13 mouse cellular contexts compared by ENCODE assay signal in the genomic region with DNA sequence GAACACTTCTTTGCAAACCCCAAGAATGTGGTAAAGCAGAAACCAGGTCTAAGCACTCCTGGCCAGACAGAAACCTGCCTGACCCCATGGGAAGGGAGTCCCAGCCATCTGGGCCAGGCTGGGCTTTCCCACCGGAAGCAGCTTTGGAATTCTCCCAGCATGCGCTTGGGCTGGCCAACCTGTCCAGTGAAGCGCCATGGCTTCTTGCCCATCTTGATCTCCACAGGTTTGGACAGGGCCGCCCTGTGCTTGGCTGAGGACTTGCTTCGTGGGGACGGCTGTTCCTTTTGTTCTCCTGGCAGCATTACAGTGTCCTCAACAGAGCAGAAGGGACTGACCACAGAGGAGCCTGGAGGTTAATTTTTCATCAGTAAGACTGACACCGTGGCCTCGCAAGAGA. TPM values are rescaled to one million over a fixed set of nuclear protein-coding genes. Genes with fewer than 3 reads are reported as not detected.
DNase-seq lines count a peak whose midpoint lies in the region; ATAC-seq lines count a peak whose summit lies in the region.
"Had no signal": no experiment of that assay in that cellular context is flagged by ENCODE, and none has a peak within 500 bp of the region (broad histone marks: within the 10 kb centered on the region; RNA-seq: fewer than 3 reads in every experiment).

No protein-coding gene starts in this region.

- H3K9ac ChIP-seq in forebrain, embryonic 14.5 days (ENCODE audit: low read length) = no peak overlapping the region

- no peaks in the 10 kb centered on the region for H3K36me3 ChIP-seq in forebrain, embryonic 14.5 days (ENCODE audit: control insufficient read depth, insufficient read depth, low read length)
- H3K36me3 ChIP-seq: midbrain, embryonic 10.5 days had no signal

- 72% methylated on average over 8 of the region's 8 CpGs for WGBS in forebrain, embryonic 14.5 days

- H3K9me3 ChIP-seq in forebrain, embryonic 14.5 days (replicated peaks; ENCODE audit: control insufficient read depth, low read length) = no peaks in the 10 kb centered on the region
- H3K9me3 ChIP-seq: midbrain, embryonic 10.5 days had no signal

- H3K27me3 ChIP-seq in forebrain, embryonic 14.5 days (replicated peaks; ENCODE audit: control insufficient read depth, insufficient read depth, low read length) = no peaks in the 10 kb centered on the region

- ATAC-seq in forebrain, embryonic 14.5 days = no peak

- H3K4me1 ChIP-seq in forebrain, embryonic 14.5 days (ENCODE audit: control insufficient read depth, insufficient read depth, low read length) = no peaks in the 10 kb centered on the region
- H3K4me1 ChIP-seq: midbrain, embryonic 10.5 days had no signal

- H3K4me3 ChIP-seq in forebrain, embryonic 14.5 days (ENCODE audit: low read depth, low read length) = no peak overlapping the region
- H3K4me3 ChIP-seq: midbrain, embryonic 10.5 days had no signal

- no peak overlapping the region for H3K27ac ChIP-seq in forebrain, embryonic 14.5 days (ENCODE audit: low read depth, low read length)
- H3K27ac ChIP-seq: midbrain, embryonic 10.5 days had no signal

- peak; percentile 51 for DNase-seq in adrenal gland, postnatal 10 days
- DNase-seq in adrenal gland, adult 18-20 months (ENCODE audit: low spot score in 2 of 2) = no peak
- DNase-seq in retina, postnatal 1 day = peak; percentile 32
- no peak for DNase-seq in retina, embryonic 14.5 days (ENCODE audit: low spot score)
- peak; percentile 9 for DNase-seq in fibroblast of lung, adult 2 months (ENCODE audit: low read depth)
- peak; percentile 44 for DNase-seq in lung, postnatal 36 days
- DNase-seq in forebrain, embryonic 14.5 days (ENCODE audit: low spot score) = no peak
- no peak for DNase-seq in layer of hippocampus, adult 9-11 months

- no peak overlapping the region for H3K4me2 ChIP-seq in forebrain, embryonic 14.5 days (ENCODE audit: low read length)

RNA-seq across cellular contexts. Expression of a gene that starts 13.2 kb away (rescaled TPM):
- 1 to 10 TPM; 4.9 to 5.4 TPM for total RNA-seq in adrenal gland, postnatal 10 days (2021)
- 10 to 100 TPM in 1 of 2 experiments, 1 to 10 TPM in 1; 1.3 to 12.5 TPM for total RNA-seq in adrenal gland, adult 18-20 months (2021)
- 14.9 and 18.1 TPM in 2 replicates for polyA plus RNA-seq in forebrain, embryonic 14.5 days (2014; fragmentation: Nextera tagmentation; extraction: Ambion mirVana)

RNA-seq across cellular contexts. Expression of a gene that starts 19.7 kb away (rescaled TPM):
- not detected for total RNA-seq in adrenal gland, postnatal 10 days (2021)
- not detected for total RNA-seq in adrenal gland, adult 18-20 months (2021)
- polyA plus RNA-seq in forebrain, embryonic 14.5 days (2014; fragmentation: Nextera tagmentation; extraction: Ambion mirVana) = not detected in 2 replicates
- total RNA-seq: hematopoietic stem cell, adult 5-6 weeks; layer of hippocampus, adult 18-20 months had no signal
- polyA plus RNA-seq: forebrain, embryonic 11.5 days; limb, embryonic 14.5 days; midbrain, embryonic 10.5 days had no signal

RNA-seq across cellular contexts. Expression of a gene that starts 45.2 kb away (rescaled TPM):
- total RNA-seq in adrenal gland, postnatal 10 days (2021) = 10 to 100 TPM in 1 of 2 experiments, under 1 TPM in 1; 0.87 to 17.1 TPM
- 1 to 10 TPM in 1 of 2 experiments, under 1 TPM in 1; 0.32 to 8.8 TPM for total RNA-seq in adrenal gland, adult 18-20 months (2021)
- 1.1 and 1.6 TPM in 2 replicates for polyA plus RNA-seq in forebrain, embryonic 14.5 days (2014; fragmentation: Nextera tagmentation; extraction: Ambion mirVana)

Comparison
In these comparisons a context has a peak if more than half of its experiments do, and no peak if none do; other contexts are left out.
1. DNase-seq: peak in adrenal gland, postnatal 10 days (single experiment), retina, postnatal 1 day (single experiment), fibroblast of lung, adult 2 months (single experiment) and lung, postnatal 36 days (single experiment); none in adrenal gland, adult 18-20 months (0 of 2), retina, embryonic 14.5 days (single experiment), forebrain, embryonic 14.5 days (single experiment) and layer of hippocampus, adult 9-11 months (single experiment).